Comparison of ENCODE assay signal across 16 mouse cellular contexts in genomic region chr6:108881074-108881473, GRCm38 (mm10). TPM values are rescaled to one million over a fixed set of nuclear protein-coding genes. Genes with fewer than 3 reads are reported as not detected.
DNase-seq lines count a peak whose midpoint lies in the region; ATAC-seq and TF ChIP-seq lines count a peak whose summit lies in the region.
"Had no signal": no experiment of that assay in that cellular context is flagged by ENCODE, and none has a peak within 500 bp of the region (broad histone marks: within the 10 kb centered on the region; RNA-seq: fewer than 3 reads in every experiment).

No protein-coding gene starts in this region.

- TF ChIP-seq EP300 in stomach, postnatal 0 days (optimal IDR thresholded peaks at IDR 0.05) = no peak

- TF ChIP-seq POLR2A in liver, adult 2 months (IDR thresholded peaks at IDR 0.05; ENCODE audit: extremely low read depth, insufficient read depth, low read length) = no peak

- no peak for DNase-seq in gastrocnemius, adult 2 months
- no peak for DNase-seq in gastrocnemius, postnatal 10 days
- DNase-seq in liver, adult 2 months (ENCODE audit: extremely low read depth, low read depth, low spot score) = no peak
- no peak for DNase-seq in liver, embryonic 11.5 days (ENCODE audit: low spot score)
- DNase-seq in R1 (ENCODE audit: low read depth, low spot score) = peak; percentile 46
- DNase-seq in stomach, postnatal 0 days (ENCODE audit: low spot score) = no peak
- no peak for DNase-seq in yolk sac, embryonic 10.5 days (ENCODE audit: low spot score)
- no peak for DNase-seq in midbrain, embryonic 11.5 days (ENCODE audit: low spot score, missing footprints)
- DNase-seq: adrenal gland, postnatal 10 days; cerebellum, adult 11 months; midbrain, embryonic 14.5 days; right cerebral cortex, adult 18-20 months had no signal

- no peaks in the 10 kb centered on the region for H3K27me3 ChIP-seq in liver, adult 2 months (ENCODE audit: control insufficient read depth, insufficient read depth, low read length)
- H3K27me3 ChIP-seq in liver, embryonic 11.5 days (replicated peaks; ENCODE audit: control insufficient read depth, insufficient read depth, low read length) = no peaks in the 10 kb centered on the region
- no peaks in the 10 kb centered on the region for H3K27me3 ChIP-seq in stomach, postnatal 0 days (ENCODE audit: control insufficient read depth, insufficient read depth, low read length)
- no peaks in the 10 kb centered on the region for H3K27me3 ChIP-seq in midbrain, embryonic 11.5 days (ENCODE audit: control insufficient read depth, insufficient read depth, low read length)
- H3K27me3 ChIP-seq: heart, embryonic 12.5 days; lung, embryonic 15.5 days; neural tube, embryonic 13.5 days had no signal

- no peak overlapping the region for H3K4me2 ChIP-seq in liver, embryonic 11.5 days
- no peak overlapping the region for H3K4me2 ChIP-seq in stomach, postnatal 0 days (replicated peaks; ENCODE audit: low read depth)
- no peak overlapping the region for H3K4me2 ChIP-seq in midbrain, embryonic 11.5 days
- H3K4me2 ChIP-seq: heart, embryonic 12.5 days; lung, embryonic 15.5 days; neural tube, embryonic 13.5 days had no signal

- intact Hi-C loops in gastrocnemius, adult 2 months (cut with DNase I) = no loop called here

- no peak overlapping the region for H3K27ac ChIP-seq in gastrocnemius, adult 2 months
- no peak overlapping the region for H3K27ac ChIP-seq in liver, adult 2 months (replicated peaks; ENCODE audit: insufficient read depth, low read depth, low read length)
- no peak overlapping the region for H3K27ac ChIP-seq in liver, embryonic 11.5 days (ENCODE audit: low read depth, low read length)
- no peak overlapping the region for H3K27ac ChIP-seq in stomach, postnatal 0 days (replicated peaks)
- no peak overlapping the region for H3K27ac ChIP-seq in midbrain, embryonic 11.5 days (ENCODE audit: low read depth, low read length)
- H3K27ac ChIP-seq: forebrain, embryonic 10.5 days; lung, embryonic 15.5 days; neural tube, embryonic 13.5 days had no signal

- TF ChIP-seq CTCF in gastrocnemius, adult 2 months (IDR thresholded peaks at IDR 0.05) = peak; percentile 32
- peak; percentile 18; the same call in 1 of the 2 replicates for TF ChIP-seq CTCF in liver, adult 2 months (IDR thresholded peaks at IDR 0.05; ENCODE audit: low read depth, low read length)
- peak; percentile 35 for TF ChIP-seq CTCF in stomach, postnatal 0 days (IDR thresholded peaks at IDR 0.05; ENCODE audit: low read depth)

- ATAC-seq in liver, embryonic 11.5 days (replicated peaks; ENCODE audit: low FRiP score) = no peak
- ATAC-seq in stomach, postnatal 0 days (ENCODE audit: low FRiP score, low TSS enrichment) = no peak
- ATAC-seq in midbrain, embryonic 11.5 days (ENCODE audit: low FRiP score) = no peak

- H3K79me2 ChIP-seq in liver, adult 2 months (ENCODE audit: control insufficient read depth, insufficient read depth, low read length) = no peaks in the 10 kb centered on the region

- no peak overlapping the region for H3K9ac ChIP-seq in liver, adult 2 months (ENCODE audit: low read depth, low read length)
- no peak overlapping the region for H3K9ac ChIP-seq in liver, embryonic 11.5 days (ENCODE audit: low read depth, low read length)
- H3K9ac ChIP-seq in stomach, postnatal 0 days (ENCODE audit: low read length) = no peak overlapping the region
- no peak overlapping the region for H3K9ac ChIP-seq in midbrain, embryonic 11.5 days (ENCODE audit: low read length)
- H3K9ac ChIP-seq: heart, embryonic 12.5 days; lung, embryonic 15.5 days; neural tube, embryonic 13.5 days had no signal

- peaks cover 2% of the 10 kb centered on the region; the same call in 1 of the 2 replicates for H3K9me3 ChIP-seq in liver, embryonic 11.5 days (ENCODE audit: control insufficient read depth, low read length)
- no peaks in the 10 kb centered on the region for H3K9me3 ChIP-seq in stomach, postnatal 0 days (ENCODE audit: control insufficient read depth, low read length)
- H3K9me3 ChIP-seq in midbrain, embryonic 11.5 days (ENCODE audit: control insufficient read depth, low read length) = no peaks in the 10 kb centered on the region
- H3K9me3 ChIP-seq: lung, embryonic 15.5 days had no signal

- 90% methylated on average over 4 of the region's 4 CpGs for WGBS in liver, adult 2 months
- 88% methylated on average over 4 of the region's 4 CpGs for WGBS in liver, embryonic 11.5 days
- WGBS in stomach, postnatal 0 days = 91% methylated on average over 4 of the region's 4 CpGs
- 89% methylated on average over 4 of the region's 4 CpGs for WGBS in midbrain, embryonic 11.5 days

- no peak overlapping the region for H3K4me3 ChIP-seq in gastrocnemius, adult 2 months
- no peak overlapping the region for H3K4me3 ChIP-seq in liver, adult 2 months (ENCODE audit: insufficient read depth, low read depth, low read length)
- no peak overlapping the region for H3K4me3 ChIP-seq in liver, embryonic 11.5 days (ENCODE audit: low read depth, low read length)
- H3K4me3 ChIP-seq in stomach, postnatal 0 days (ENCODE audit: low read depth, low read length) = no peak overlapping the region
- H3K4me3 ChIP-seq in midbrain, embryonic 11.5 days (ENCODE audit: low read depth, low read length) = no peak overlapping the region
- H3K4me3 ChIP-seq: forebrain, embryonic 10.5 days; heart, embryonic 12.5 days; lung, embryonic 15.5 days; neural tube, embryonic 13.5 days had no signal

- H3K36me3 ChIP-seq in liver, adult 2 months (ENCODE audit: control insufficient read depth, insufficient read depth, low read length) = no peaks in the 10 kb centered on the region
- H3K36me3 ChIP-seq in liver, embryonic 11.5 days (ENCODE audit: control insufficient read depth, insufficient read depth, low read length) = no peaks in the 10 kb centered on the region
- H3K36me3 ChIP-seq in stomach, postnatal 0 days (ENCODE audit: control insufficient read depth, insufficient read depth, low read length) = no peaks in the 10 kb centered on the region
- no peaks in the 10 kb centered on the region for H3K36me3 ChIP-seq in midbrain, embryonic 11.5 days (ENCODE audit: control insufficient read depth, insufficient read depth, low read length)
- H3K36me3 ChIP-seq: forebrain, embryonic 10.5 days; heart, embryonic 12.5 days; lung, embryonic 15.5 days; neural tube, embryonic 13.5 days had no signal

- peaks cover 2% of the 10 kb centered on the region; the same call in 1 of the 2 replicates for H3K4me1 ChIP-seq in liver, adult 2 months (ENCODE audit: control insufficient read depth, insufficient read depth, low read length)
- H3K4me1 ChIP-seq in liver, embryonic 11.5 days (replicated peaks; ENCODE audit: control insufficient read depth, insufficient read depth, low read length) = no peaks in the 10 kb centered on the region
- no peaks in the 10 kb centered on the region for H3K4me1 ChIP-seq in stomach, postnatal 0 days (replicated peaks; ENCODE audit: control insufficient read depth, insufficient read depth)
- peaks cover under 1% of the 10 kb centered on the region; the same call in 1 of the 2 replicates for H3K4me1 ChIP-seq in midbrain, embryonic 11.5 days (ENCODE audit: control insufficient read depth, insufficient read depth, low read length)
- H3K4me1 ChIP-seq: lung, embryonic 15.5 days; neural tube, embryonic 13.5 days had no signal

RNA-seq across cellular contexts. Expression of gene Edem1, which starts 52.6 kb away (rescaled TPM):
- 1 to 10 TPM; 5.4 to 6.7 TPM for total RNA-seq in gastrocnemius, adult 2 months (2021)
- 10 to 100 TPM; 12.6 to 20.3 TPM for total RNA-seq in gastrocnemius, postnatal 10 days (2021)
- total RNA-seq in liver, adult 2 months (2014; rRNA removed) = 102 and 109 TPM in 2 replicates
- polyA plus RNA-seq in liver, adult 2 months (2012; rRNA removed) = 58.3 and 63.1 TPM in 2 replicates
- polyA plus RNA-seq in liver, embryonic 11.5 days (2014; fragmentation: Nextera tagmentation; extraction: Ambion mirVana) = 25.0 and 30.6 TPM in 2 replicates
- 34.8 and 35.8 TPM in 2 replicates for polyA plus RNA-seq in stomach, postnatal 0 days (2015; fragmentation: Nextera tagmentation; extraction: Ambion mirVana)
- 20.5 and 21.7 TPM in 2 replicates for polyA plus RNA-seq in midbrain, embryonic 11.5 days (2014; fragmentation: Nextera tagmentation; extraction: Ambion mirVana)
